Mouse (Mus musculus): Measurements from ENCODE around the gene Olfr1417.

GRCm38 (mm10) chr19:11816706-11817105 lies 22.3 kb downstream of the Olfr1417 start:
- TF ChIP-seq CTCF (IDR thresholded peaks at IDR 0.05; ENCODE audit: low read depth) = no peak
- TF ChIP-seq EP300 (IDR thresholded peaks at IDR 0.05; ENCODE audit: low read depth) = no peak
